Mouse (Mus musculus) cerebellum, adult 2 months (tissue): ENCODE measurements at regions not wholly inside any gene's neighbourhood (a gene's known extent, or its start where the extent isn't known, plus 50 kb on each side); places are given as distances from the start of the nearest gene placed in this dataset.

Source experiments
- DNase-seq, 2 experiments: peaks; one replicate each; pipeline ENCODE4 v3.0.0; 2021
- H3K27ac ChIP-seq: fragments of 200-500 bp; 2 replicates; pipeline ENCODE4 v1.5.1; 2012; ENCODE audit warnings: low read length, control low read depth, inconsistent platforms; ENCODE audit not compliant: insufficient read depth
- H3K27me3 ChIP-seq: fragments of 200-500 bp; 2 replicates; pipeline ENCODE4 v1.6.1; 2012; ENCODE audit warnings: inconsistent platforms, mild to moderate bottlenecking, low read length, moderate library complexity; ENCODE audit not compliant: control insufficient read depth, insufficient read depth
- H3K4me1 ChIP-seq: fragments of 200-500 bp; 2 replicates; pipeline ENCODE4 v1.6.1; 2011; ENCODE audit warnings: low read length; ENCODE audit not compliant: control insufficient read depth, insufficient read depth
- H3K4me3 ChIP-seq: fragments of 200-500 bp; replicated peaks from 2 replicates; pipeline ENCODE3; 2011; ENCODE audit warnings: mild to moderate bottlenecking, low read depth, low read length, control low read depth; ENCODE audit not compliant: insufficient read depth
- CTCF ChIP-seq: fragments of 200-500 bp; IDR thresholded peaks from 2 replicates; pipeline ENCODE4 v1.5.1; 2011; ENCODE audit warnings: low read depth, mild to moderate bottlenecking, control low read depth, low read length, moderate library complexity, borderline replicate concordance; ENCODE audit not compliant: insufficient read depth
- POLR2A ChIP-seq: fragments of 200-500 bp; IDR thresholded peaks from 2 replicates; pipeline ENCODE4 v1.6.1; 2011; ENCODE audit warnings: low read length, control low read depth, borderline replicate concordance; ENCODE audit not compliant: insufficient read depth
- WGBS: fragments of 180-500 bp; shearing (Covaris S2); methylation state at CpG from one replicate; pipeline ENCODE4 v1.1.7; 2018; 5-methylcytosine and 5-hydroxymethylcytosine counted together

DNA sequence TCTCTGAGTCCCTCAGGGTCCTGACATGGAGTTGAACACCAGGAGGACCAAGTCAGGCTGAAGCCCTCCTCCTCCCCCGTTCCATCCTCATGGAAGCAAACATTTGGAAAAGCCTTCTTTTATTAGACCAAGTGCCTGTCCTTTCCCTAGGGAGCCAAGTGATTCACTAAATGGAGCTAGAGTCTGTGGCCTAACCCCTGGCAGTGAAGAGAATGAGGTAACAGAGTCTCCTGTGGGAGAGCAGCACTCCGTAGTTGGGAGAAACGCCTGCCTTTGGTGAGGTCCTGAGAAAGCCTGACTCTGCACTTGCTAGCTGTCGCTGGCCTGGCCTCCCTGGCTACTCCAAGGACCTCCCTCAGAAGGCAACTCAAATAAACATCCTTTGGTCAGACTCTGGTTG lies 104.2 kb downstream of the Tle3 start:
- no peak for DNase-seq
- Histone ChIP-seq H3K4me1 (peaks cover 5% of the 10 kb centered on the region), H3K4me3 (no peak overlapping the region), H3K27ac (no peak overlapping the region), H3K27me3 (no peaks in the 10 kb centered on the region)
- no peak for TF ChIP-seq CTCF
- no peak for TF ChIP-seq POLR2A
- WGBS: 90% methylated on average over 4 of the region's 4 CpGs

DNA sequence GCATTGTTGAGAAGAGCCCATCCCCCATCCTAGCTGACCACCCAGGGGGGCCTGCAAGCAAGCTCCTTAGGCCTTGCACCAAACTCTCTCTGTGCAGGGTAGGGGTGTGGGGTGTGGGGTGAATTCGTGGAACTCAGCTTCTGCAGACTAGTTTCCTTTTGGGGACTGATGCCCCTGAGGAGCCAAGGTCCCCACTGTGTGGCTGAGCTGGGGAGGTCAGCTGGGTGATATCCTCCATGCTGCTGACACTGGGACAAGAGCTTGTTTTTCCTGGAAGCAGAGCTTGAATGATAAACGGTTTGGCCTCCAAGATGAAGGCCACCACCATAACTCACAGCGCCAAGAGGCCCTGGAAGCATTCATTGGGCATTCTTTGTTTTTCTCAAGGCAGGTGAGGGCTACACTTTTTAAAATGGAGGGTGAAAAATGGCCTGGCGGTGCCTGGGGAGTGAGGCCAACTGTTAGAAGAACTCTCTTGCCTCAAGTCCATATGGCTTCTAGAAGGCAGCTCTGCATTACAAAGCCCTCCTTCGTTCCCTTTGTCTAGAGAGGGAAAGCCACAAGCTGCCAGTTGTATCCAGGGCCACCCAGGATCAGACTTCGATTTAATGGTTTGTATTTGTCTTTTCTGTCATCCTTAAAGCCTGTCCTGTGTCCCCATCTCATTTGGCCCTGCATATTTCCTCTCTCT lies 98.8 kb downstream of the Tle3 start:
- Histone ChIP-seq H3K4me3 (no peak overlapping the region), H3K27me3 (no peaks in the 10 kb centered on the region), H3K4me1 (no peaks in the 10 kb centered on the region), H3K27ac (no peak overlapping the region)
- no peak for DNase-seq
- 71% methylated on average over 6 of the region's 6 CpGs for WGBS
- TF ChIP-seq POLR2A (no peak), CTCF (no peak)

DNA sequence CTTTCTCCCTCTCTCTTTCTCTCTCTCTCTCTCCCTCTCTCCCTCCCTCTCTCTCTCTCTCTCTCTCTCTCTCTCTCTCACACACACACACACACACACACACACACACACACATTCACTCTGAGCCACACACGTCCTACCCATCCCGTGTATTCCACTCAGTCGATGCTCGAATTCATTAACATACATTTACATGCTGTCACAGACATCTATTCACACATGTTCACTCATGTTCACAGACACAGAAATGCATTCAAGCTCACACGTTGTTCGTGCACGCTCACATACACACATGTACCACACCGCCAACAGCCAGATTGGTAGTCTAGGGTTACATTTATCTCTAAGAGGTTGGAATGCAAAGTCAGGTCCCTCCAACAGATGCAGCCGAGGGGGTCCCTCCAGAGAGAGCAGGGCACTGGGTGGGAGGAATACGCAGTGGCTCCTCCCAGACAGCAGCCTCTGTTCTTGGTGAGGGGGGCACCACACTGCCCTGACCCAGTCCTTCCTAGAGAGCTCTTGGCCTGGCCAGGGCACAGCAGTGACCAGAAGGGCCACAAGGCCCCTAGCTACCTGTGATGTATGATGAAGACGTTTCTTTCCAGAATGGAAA lies 96.8 kb downstream of the Tle3 start:
- H3K4me3 ChIP-seq: no peak overlapping the region
- H3K4me1 ChIP-seq: no peaks in the 10 kb centered on the region
- H3K27me3 ChIP-seq: no peaks in the 10 kb centered on the region
- DNase-seq: no peak
- TF ChIP-seq CTCF: no peak
- no peak for TF ChIP-seq POLR2A
- no peak overlapping the region for H3K27ac ChIP-seq
- WGBS: 54% methylated on average over 11 of the region's 11 CpGs

DNA sequence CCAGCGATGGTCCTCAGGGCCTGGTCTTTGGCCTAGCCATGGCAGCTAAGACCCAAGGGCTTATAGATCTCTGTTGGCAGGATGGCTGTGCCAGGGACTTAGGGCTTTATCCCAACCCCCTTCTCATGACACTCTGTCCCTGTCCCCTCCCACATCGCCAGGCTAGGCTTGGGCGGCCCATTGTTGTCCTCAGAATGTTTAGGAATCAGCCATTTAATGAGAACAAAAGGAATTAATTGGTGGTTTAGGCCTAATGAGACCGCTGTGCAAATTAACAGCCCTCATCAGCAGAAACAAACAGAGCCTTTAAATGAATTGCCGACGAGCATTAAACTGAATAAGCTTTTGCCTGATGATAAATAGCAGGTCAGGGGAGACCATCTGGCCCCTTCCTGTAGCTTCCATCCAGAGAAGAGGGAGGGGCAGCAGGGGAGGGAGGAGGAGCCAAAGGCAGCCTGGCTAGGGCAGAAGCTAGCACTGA lies 96.2 kb downstream of the Tle3 start:
- no peak overlapping the region for H3K27ac ChIP-seq
- WGBS: 42% methylated on average over 6 of the region's 6 CpGs
- peak in 1 of 2 experiments; percentile 10 for DNase-seq

More for the DNA sequence above, 96.2 kb downstream of the Tle3 start:
- Histone ChIP-seq H3K27me3 (no peaks in the 10 kb centered on the region), H3K4me1 (no peaks in the 10 kb centered on the region), H3K4me3 (no peak overlapping the region)
- TF ChIP-seq CTCF (no peak), POLR2A (no peak)
